Mouse (Mus musculus) ES-Bruce4 (cell line): ENCODE measurements around the gene Sgip1.

Source experiments
- CTCF ChIP-seq: IDR thresholded peaks from one replicate; pipeline ENCODE4 v1.8.1; 2011; ENCODE audit warnings: low read depth, low read length
- POLR2A ChIP-seq: IDR thresholded peaks from one replicate; pipeline ENCODE4 v1.8.1; 2011; ENCODE audit warnings: low read length; ENCODE audit not compliant: insufficient read depth

DNA sequence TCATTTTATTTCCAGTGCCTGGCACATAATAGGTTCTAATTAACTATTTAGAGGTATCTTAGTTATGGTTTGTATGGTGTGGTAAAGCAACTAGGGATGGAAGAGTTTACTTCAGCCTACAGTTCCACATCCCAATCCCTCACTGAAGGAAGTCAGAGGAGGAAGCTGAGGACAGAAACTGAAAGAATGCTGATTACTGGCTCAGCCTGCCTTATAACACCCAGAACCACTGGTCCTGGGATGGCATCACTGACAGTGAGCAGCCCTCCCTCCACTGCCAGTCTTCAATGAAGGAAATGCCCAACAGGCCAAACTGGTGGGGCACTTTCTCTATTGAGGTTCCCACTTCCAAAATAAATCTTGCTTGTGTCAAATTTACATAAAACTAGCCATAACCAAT, 67.2 kb downstream of the Sgip1 start:
- TF ChIP-seq POLR2A (no peak), CTCF (no peak)
